Mouse (Mus musculus): ENCODE results near the gene Gm30302. TPM values are rescaled to one million over a fixed set of nuclear protein-coding genes. Genes with fewer than 3 reads are reported as not detected.

Gene Gm30302
- polyA plus RNA-seq, 1 experiment from 2014 or later, result not detected

Other genes with a start within 250 kb of the Gm30302 start
- gene Omd, start 216.5 kb downstream of the Gm30302 start, polyA plus RNA-seq (2016; fragmentation: Nextera tagmentation; extraction: Ambion mirVana), result 2.5 and 2.8 TPM in 2 replicates
- gene Ogn, start 191.0 kb downstream of the Gm30302 start, polyA plus RNA-seq (2016; fragmentation: Nextera tagmentation; extraction: Ambion mirVana), result 56.6 and 64.5 TPM in 2 replicates
- 26.9 and 29.2 TPM in 2 replicates for gene Cenpp, start 146.2 kb downstream of the Gm30302 start, polyA plus RNA-seq (2016; fragmentation: Nextera tagmentation; extraction: Ambion mirVana)
- 20.0 and 22.8 TPM in 2 replicates for gene Nol8, start 145.9 kb downstream of the Gm30302 start, polyA plus RNA-seq (2016; fragmentation: Nextera tagmentation; extraction: Ambion mirVana)
- gene Iars, start 116.9 kb downstream of the Gm30302 start, polyA plus RNA-seq (2016; fragmentation: Nextera tagmentation; extraction: Ambion mirVana), result 70.9 and 80.7 TPM in 2 replicates